Mouse (Mus musculus) hematopoietic stem cell, adult 5-6 weeks (primary cell): Measurements from ENCODE around the gene Ascl2. TPM values are rescaled to one million over a fixed set of nuclear protein-coding genes. Genes with fewer than 3 reads are reported as not detected.

ENCODE experiments used
- ATAC-seq, 2 experiments: fragments of 125-278 bp in 1 of 2; replicated peaks in 1 of 2; 2 replicates each; pipeline ENCODE4 v1.8.0; 2016 to 2017; ENCODE audit warnings: inconsistent platforms in 2 of 2, mild to moderate bottlenecking in 2 of 2, moderate number of reproducible peaks in 2 of 2, low read depth in 1 of 2, moderate TSS enrichment in 1 of 2; ENCODE audit not compliant: low FRiP score in 2 of 2, poor library complexity in 2 of 2, severe bottlenecking in 2 of 2, insufficient read depth in 1 of 2, low TSS enrichment in 1 of 2
- total RNA-seq: library from RNA; stranded (forward); fragments of 172-1452, 232-1000 nt; gene quantifications from 2 replicates; pipeline ENCODE4 v1.2.3, GENCODE M21; 2017

Gene Ascl2
- total RNA-seq, 1 experiment from 2014 or later: not detected

DNA sequence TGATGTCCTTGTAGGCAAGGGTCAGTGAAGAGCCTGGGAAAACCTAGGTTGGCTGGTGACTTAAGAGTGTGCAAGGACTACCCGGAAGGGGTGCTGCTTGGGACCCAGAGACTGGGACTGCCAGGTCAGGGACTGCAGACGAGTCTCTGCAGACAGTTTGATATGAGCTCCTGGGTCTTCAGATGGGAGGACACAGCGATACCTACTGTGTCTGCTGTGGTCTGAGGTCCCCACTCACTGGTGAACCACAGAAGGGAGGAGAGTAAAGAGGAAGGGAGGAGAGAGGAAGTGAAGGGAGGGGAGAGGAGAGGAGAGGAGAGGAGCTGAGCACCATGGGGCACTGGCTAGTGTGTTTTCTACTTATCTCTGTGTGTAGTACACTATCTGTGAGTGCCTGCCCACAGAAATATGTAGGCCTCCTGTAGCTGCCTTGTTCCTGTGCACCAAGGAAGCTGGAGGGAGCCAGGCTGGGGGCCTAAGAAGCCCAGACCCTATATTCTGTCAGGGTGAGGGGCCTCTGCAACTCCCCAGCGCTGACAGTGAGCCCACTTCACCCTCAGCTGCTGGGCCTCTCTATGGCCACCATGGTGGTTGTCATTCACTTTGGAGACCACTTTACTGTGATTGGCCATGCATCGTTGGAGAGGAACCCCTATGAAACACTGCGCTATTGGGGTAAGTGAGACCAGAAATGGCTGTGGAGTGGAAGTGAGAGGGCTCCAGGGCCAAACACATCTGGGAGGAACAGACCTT is 36.5 kb upstream of the Ascl2 start:
- ATAC-seq: peak; percentile 19 to 26

GRCm38 (mm10) chr7:143004727-143005343 is 35.8 kb upstream of the Ascl2 start, which contains the start of gene Tspan32:
Gene Tspan32 (plus strand): TSS chr7:143005046.
- ATAC-seq: peak; percentile 52 to 61

- ATAC-seq: 0 out of 4 replicates have a peak, but pooled peaks of 1 of the 2 experiments have one; percentile 11
Measured at GRCm38 (mm10) chr7:143002679-143003078, 33.6 kb upstream of the Ascl2 start.

GRCm38 (mm10) chr7:142997403-142998150 is 28.5 kb upstream of the Ascl2 start:
- ATAC-seq: no peak

GRCm38 (mm10) chr7:142996998-142997397 is 27.9 kb upstream of the Ascl2 start:
- no peak for ATAC-seq

- ATAC-seq: no peak
Measured at GRCm38 (mm10) chr7:142995630-142996338, 26.7 kb upstream of the Ascl2 start.

GRCm38 (mm10) chr7:142995004-142995403 is 25.9 kb upstream of the Ascl2 start:
- peak in 1 of 2 experiments; percentile 32; a peak in 1 of 4 replicates for ATAC-seq

GRCm38 (mm10) chr7:142987718-142988117 is 18.7 kb upstream of the Ascl2 start:
- ATAC-seq: no peak

DNA sequence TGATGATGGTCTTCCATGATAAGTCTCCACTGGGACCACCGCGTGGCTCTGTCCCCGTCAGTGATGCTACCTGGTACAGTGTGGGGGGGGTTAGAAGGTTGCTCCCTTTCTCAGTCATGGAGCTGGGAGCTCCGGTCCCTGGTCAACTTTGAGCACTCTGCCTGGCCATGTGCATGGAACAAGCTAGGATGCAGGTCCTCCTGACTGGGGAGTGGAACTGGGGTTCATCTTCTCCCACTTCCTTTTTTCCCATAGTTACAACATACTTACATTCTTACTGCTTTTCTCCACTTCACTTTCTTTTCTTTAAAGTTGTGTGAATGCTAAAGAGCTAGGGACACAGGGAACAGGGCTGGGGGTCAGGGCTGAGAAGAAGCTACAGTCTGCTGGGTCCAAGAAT is 16.1 kb upstream of the Ascl2 start:
- no peak for ATAC-seq

- ATAC-seq: no peak; a peak in 1 of 4 replicates
Measured at GRCm38 (mm10) chr7:142981908-142982307, 12.8 kb upstream of the Ascl2 start.

GRCm38 (mm10) chr7:142967884-142968808 is 918 bp downstream of the Ascl2 start:
- ATAC-seq: peak; percentile 44 to 46; a peak in 3 of 4 replicates

- peak; percentile 38 to 52; a peak in 2 of 4 replicates for ATAC-seq
Measured at GRCm38 (mm10) chr7:142967414-142967883, 1.6 kb downstream of the Ascl2 start.

DNA sequence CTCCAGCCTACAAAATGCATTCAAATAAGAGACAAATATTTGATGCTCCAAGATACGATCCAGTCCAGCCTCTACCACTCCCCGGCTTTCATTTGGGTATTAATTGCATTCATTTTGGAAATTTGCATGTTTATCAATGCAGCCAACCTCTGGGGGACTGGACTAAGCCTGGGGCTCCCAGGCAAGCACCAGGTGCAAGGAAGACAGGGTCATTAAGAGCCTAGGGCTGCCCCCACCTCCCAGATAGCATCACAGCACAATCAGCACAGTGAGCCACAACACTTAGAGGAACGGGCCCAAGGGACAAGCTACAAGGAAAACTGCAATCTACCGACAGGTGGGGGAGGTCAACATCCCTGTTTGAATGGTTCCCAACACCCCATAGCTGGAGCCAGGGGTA is 9.3 kb downstream of the Ascl2 start:
- no peak for ATAC-seq

GRCm38 (mm10) chr7:142958817-142959216 is 10.2 kb downstream of the Ascl2 start:
- ATAC-seq: no peak

- ATAC-seq: no peak
Measured at GRCm38 (mm10) chr7:142956018-142956417, 13.0 kb downstream of the Ascl2 start.

DNA sequence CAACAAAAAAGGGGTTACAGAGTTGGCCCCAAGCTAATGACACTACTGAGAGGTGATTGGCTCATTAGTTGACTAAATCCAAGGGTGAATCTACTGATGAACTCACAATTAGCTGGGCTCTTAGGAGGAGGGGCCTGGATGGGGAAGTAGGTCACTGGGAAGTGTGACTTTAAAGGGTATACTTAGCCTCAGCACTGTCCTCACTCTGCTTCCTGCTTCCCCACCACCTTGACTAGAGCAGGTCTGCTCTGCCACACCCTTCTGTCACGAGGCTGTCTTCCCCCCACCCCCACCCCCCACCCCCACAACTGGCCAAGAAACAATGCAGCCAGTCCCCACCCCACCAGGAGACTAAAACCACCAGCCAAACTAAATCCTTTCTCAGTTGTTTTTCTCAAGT is 19.5 kb downstream of the Ascl2 start:
- peak in 1 of 2 experiments; percentile 17; a peak in 1 of 4 replicates for ATAC-seq
